Mouse (Mus musculus) testis, adult 2 months (tissue): ENCODE results near the gene Map2.

Experiments used
- CTCF ChIP-seq: fragments of 200-500 bp; IDR thresholded peaks from 2 replicates; pipeline ENCODE4 v1.5.1; 2012; ENCODE audit warnings: low read depth, mild to moderate bottlenecking, inconsistent platforms, low read length, moderate library complexity; ENCODE audit not compliant: control insufficient read depth, insufficient read depth, insufficient replicate concordance
- POLR2A ChIP-seq: fragments of 200-500 bp; IDR thresholded peaks from 2 replicates; pipeline ENCODE4 v1.6.1; 2012; ENCODE audit warnings: low read depth, mild to moderate bottlenecking, inconsistent platforms, low read length, moderate library complexity; ENCODE audit not compliant: control insufficient read depth

- no peak for TF ChIP-seq POLR2A
- no peak for TF ChIP-seq CTCF
Measured at GRCm38 (mm10) chr1:66164648-66165047, 10.4 kb upstream of the Map2 start.
